16 mouse cellular contexts compared by ENCODE assay signal in genomic region chr7:136452561-136452960, GRCm38 (mm10).
DNase-seq lines count a peak whose midpoint lies in the region.
"Had no signal": no experiment of that assay in that cellular context is flagged by ENCODE, and none has a peak within 500 bp of the region (broad histone marks: within the 10 kb centered on the region; RNA-seq: fewer than 3 reads in every experiment).

No protein-coding gene starts in this region.

- peak; percentile 6 to 9 for DNase-seq in adrenal gland, postnatal 36 days
- no peak for DNase-seq in adrenal gland, adult 8-10 months
- DNase-seq in kidney, adult 8-10 months, result peak; percentile 60 to 75
- no peak for DNase-seq in kidney, postnatal 4 days
- peak; percentile 10 for DNase-seq in R1 (ENCODE audit: low read depth, low spot score)
- DNase-seq in kidney, postnatal 25 days, result peak; percentile 52 to 78
- DNase-seq in cerebellum, postnatal 14 days, result no peak
- DNase-seq: cerebellum, adult 11-12 months; cerebellum, adult 9-11 months; gastrocnemius, postnatal 25 days; heart, adult 11 months; layer of hippocampus, adult 9-11 months; lung, embryonic 14.5 days; lung, postnatal 14 days; right cerebral cortex, postnatal 25 days; thymus, postnatal 14 days had no signal

Comparison
In these comparisons a context has a peak if more than half of its experiments do, and no peak if none do; other contexts are left out.
1. DNase-seq: peak in adrenal gland, postnatal 36 days (2 of 2), kidney, adult 8-10 months (2 of 2), R1 (single experiment) and kidney, postnatal 25 days (2 of 2); none in adrenal gland, adult 8-10 months (single experiment), kidney, postnatal 4 days (0 of 2) and cerebellum, postnatal 14 days (0 of 2).